Mouse (Mus musculus): Measurements from ENCODE around the gene Olfr839-ps1. TPM values are rescaled to one million over a fixed set of nuclear protein-coding genes. Genes with fewer than 3 reads are reported as not detected.

Olfr839-ps1 gene
- total RNA-seq (2014; fragmentation: Nextera tagmentation) (not detected in 2 replicates), total RNA-seq (2017) (not detected in 2 replicates)

DNA sequence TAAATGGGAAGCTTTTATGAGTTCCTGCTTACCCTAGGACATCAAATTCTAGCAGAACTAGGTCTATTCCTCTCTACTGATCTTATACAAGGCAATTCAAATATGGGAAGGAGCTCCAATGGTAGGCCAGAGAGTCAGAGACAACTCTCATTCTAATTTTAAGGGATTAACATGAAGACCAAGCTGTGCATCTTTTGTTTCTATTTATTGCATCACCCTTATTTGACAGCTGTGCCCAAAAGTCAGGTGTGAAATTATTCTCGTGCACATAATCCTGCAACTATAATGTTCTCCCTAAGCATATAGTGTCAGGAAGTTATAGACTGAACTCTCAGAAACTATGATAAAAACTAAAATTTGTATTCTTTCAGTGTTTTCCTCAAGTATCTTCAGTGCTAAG is at the start of gene Olfr839-ps1:
Olfr839-ps1 (minus strand) TSS at position 101 of the 400 bp plus-strand sequence.
- ATAC-seq (replicated peaks; ENCODE audit: low FRiP score, low TSS enrichment, poor library complexity, severe bottlenecking): no peak

DNA sequence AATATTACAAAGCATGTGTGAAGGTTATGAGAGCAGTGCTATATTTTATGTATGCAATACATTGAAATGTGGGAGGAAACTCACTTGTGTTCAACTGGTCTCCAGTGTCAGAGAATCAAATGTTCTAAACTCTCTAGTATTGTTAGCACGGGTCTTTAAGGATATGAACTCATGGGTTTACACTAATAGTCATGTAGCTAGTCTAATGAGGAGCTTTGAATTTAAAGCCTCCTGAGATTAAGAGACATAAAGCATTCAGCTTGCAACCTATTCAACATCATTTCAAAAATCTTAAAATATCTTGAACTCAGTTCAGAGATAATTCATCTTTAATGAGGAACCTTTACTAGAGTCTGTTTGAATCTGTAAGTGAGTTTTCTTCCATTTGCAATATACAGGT is 41.1 kb downstream of the Olfr839-ps1 start, which contains the start of gene Olfr837:
Olfr837 (plus strand) TSS at position 301 of the 400 bp plus-strand sequence.
- ATAC-seq (replicated peaks; ENCODE audit: low FRiP score, low TSS enrichment, poor library complexity, severe bottlenecking): no peak

DNA sequence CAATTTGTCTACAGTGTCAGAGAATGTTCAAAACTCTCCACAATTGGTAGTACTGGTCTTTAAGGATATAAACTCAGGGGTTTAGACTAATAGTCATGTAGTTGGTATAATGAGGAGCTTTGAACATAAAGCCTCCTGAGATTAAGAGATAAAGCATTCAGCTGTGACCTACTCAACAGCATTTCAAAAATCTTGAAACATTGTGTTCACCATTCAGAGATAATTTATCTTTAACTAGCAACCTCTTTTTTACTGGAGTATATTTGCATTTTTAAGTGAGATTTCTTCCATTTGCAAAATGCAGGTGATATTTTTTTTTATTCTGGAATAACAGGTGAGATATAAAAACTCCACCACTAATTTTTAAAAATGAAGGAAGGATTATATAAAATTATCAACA is 57.0 kb downstream of the Olfr839-ps1 start, which contains the start of gene Olfr836:
Olfr836 (plus strand) TSS at position 301 of the 400 bp plus-strand sequence.
- ATAC-seq (replicated peaks; ENCODE audit: low FRiP score, low TSS enrichment, poor library complexity, severe bottlenecking): no peak

Other genes starting within 250 kb of the Olfr839-ps1 start
- gene Olfr832, start 240.2 kb downstream of the Olfr839-ps1 start, total RNA-seq (2014; fragmentation: Nextera tagmentation): not detected in 2 replicates
- not detected in 2 replicates for gene Olfr832, start 240.2 kb downstream of the Olfr839-ps1 start, total RNA-seq (2017)
- gene Olfr834, start 189.3 kb downstream of the Olfr839-ps1 start, total RNA-seq (2014; fragmentation: Nextera tagmentation): not detected in 2 replicates
- not detected in 2 replicates for gene Olfr834, start 189.3 kb downstream of the Olfr839-ps1 start, total RNA-seq (2017)
- not detected in 2 replicates for gene Olfr835, start 144.6 kb downstream of the Olfr839-ps1 start, total RNA-seq (2014; fragmentation: Nextera tagmentation)
- gene Olfr835, start 144.6 kb downstream of the Olfr839-ps1 start, total RNA-seq (2017): not detected in 2 replicates
- not detected in 2 replicates for gene Olfr836, start 56.9 kb downstream of the Olfr839-ps1 start, total RNA-seq (2014; fragmentation: Nextera tagmentation)
- not detected in 2 replicates for gene Olfr836, start 56.9 kb downstream of the Olfr839-ps1 start, total RNA-seq (2017)
- gene Olfr837, start 41.0 kb downstream of the Olfr839-ps1 start, total RNA-seq (2014; fragmentation: Nextera tagmentation): not detected in 2 replicates
- gene Olfr837, start 41.0 kb downstream of the Olfr839-ps1 start, total RNA-seq (2017): not detected in 2 replicates
- not detected in 2 replicates for gene Olfr843, start 74.7 kb upstream of the Olfr839-ps1 start, total RNA-seq (2014; fragmentation: Nextera tagmentation)
- gene Olfr843, start 74.7 kb upstream of the Olfr839-ps1 start, total RNA-seq (2017): not detected in 2 replicates
- gene Olfr844, start 139.0 kb upstream of the Olfr839-ps1 start, total RNA-seq (2014; fragmentation: Nextera tagmentation): not detected in 2 replicates
- gene Olfr844, start 139.0 kb upstream of the Olfr839-ps1 start, total RNA-seq (2017): not detected in 2 replicates
- not detected in 2 replicates for gene Olfr845, start 159.1 kb upstream of the Olfr839-ps1 start, total RNA-seq (2014; fragmentation: Nextera tagmentation)
- gene Olfr845, start 159.1 kb upstream of the Olfr839-ps1 start, total RNA-seq (2017): not detected in 2 replicates
- not detected in 2 replicates for gene Olfr846, start 186.7 kb upstream of the Olfr839-ps1 start, total RNA-seq (2014; fragmentation: Nextera tagmentation)
- gene Olfr846, start 186.7 kb upstream of the Olfr839-ps1 start, total RNA-seq (2017): not detected in 2 replicates
- not detected in 2 replicates for gene Olfr847, start 201.4 kb upstream of the Olfr839-ps1 start, total RNA-seq (2014; fragmentation: Nextera tagmentation)
- not detected in 2 replicates for gene Olfr847, start 201.4 kb upstream of the Olfr839-ps1 start, total RNA-seq (2017)